Mouse (Mus musculus): Measurements from ENCODE around the gene Serpinf2. TPM values are rescaled to one million over a fixed set of nuclear protein-coding genes. Genes with fewer than 3 reads are reported as not detected.
"Not testable (repeated sequence)": the region's sequence is repeated elsewhere in the genome, so short reads cannot be mapped to it uniquely, and the experiment has no call there.

Gene Serpinf2
- polyA plus RNA-seq, 1 experiment from 2014 or later = 1.5 TPM

DNA sequence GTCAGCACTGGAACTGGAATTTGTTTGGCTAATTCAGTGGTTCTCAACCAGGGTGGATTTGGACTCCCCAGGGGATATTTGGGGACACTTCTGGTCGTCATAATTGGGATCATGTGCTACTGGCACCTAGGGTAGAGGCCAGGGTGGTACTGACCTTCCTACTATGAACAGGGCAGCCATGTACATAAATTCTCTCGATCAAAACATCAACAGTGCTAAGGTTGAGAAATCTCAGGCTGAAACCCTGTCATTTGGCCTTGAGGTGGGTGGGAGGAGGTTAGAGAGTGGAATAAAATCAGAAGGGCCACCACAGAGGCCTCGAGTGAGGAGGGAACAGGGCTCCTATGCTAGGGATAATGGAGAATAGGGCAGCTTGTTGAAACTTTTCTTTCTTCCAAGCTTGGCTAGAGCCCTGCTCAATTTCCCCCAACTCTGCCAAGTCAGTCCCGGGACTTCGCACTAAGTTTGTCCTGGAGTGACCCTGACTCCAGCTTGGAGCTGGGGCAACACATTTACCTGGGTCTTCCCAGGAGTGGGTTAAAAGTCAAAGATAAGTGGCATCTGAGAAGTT, 19.8 kb upstream of the Serpinf2 start:
- Histone ChIP-seq H3K4me3 (peak overlapping the region; percentile 85; the same call in 1 of the 2 replicates), H3K36me3 (peaks cover 9% of the 10 kb centered on the region), H3K4me2 (peak overlapping the region; percentile 91), H3K9ac (peak overlapping the region; percentile 70), H3K9me3 (no peaks in the 10 kb centered on the region), H3K27me3 (replicated peaks) (no peaks in the 10 kb centered on the region), H3K4me1 (peaks cover 42% of the 10 kb centered on the region), H3K27ac (replicated peaks) (peak overlapping the region; percentile 99)
- no peak for ATAC-seq (ENCODE audit: extremely low read depth, insufficient number of reproducible peaks, low FRiP score, low TSS enrichment)
- 75% methylated on average over 5 of the region's 5 CpGs for WGBS

DNA sequence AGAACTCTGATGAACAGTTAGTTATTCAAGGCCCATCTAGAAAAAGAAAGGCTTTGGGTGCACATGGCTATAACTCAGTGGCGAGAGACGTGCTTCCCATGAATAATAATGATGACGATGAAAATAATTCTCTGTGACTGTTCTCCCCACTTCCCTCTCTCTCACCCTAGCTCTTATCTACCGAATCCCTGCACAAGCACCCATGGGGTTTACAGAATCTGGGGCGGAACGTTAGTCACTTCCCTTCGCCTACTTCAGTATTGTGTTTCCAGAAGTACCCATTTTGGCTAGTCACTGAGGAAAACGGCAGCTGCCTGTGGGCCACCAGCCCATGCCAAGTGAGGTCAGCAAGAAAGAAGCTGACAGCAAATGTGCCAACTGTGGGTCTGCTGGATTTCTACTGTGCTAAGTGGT, 19.2 kb upstream of the Serpinf2 start:
- Histone ChIP-seq H3K4me2 (no peak overlapping the region), H3K4me3 (no peak overlapping the region), H3K27me3 (replicated peaks) (no peaks in the 10 kb centered on the region), H3K9me3 (no peaks in the 10 kb centered on the region), H3K27ac (replicated peaks) (0 out of 2 replicates have a peak overlapping the region, but pooled peaks have one; percentile 99), H3K9ac (0 out of 2 replicates have a peak overlapping the region, but pooled peaks have one; percentile 24), H3K36me3 (peaks cover 3% of the 10 kb centered on the region), H3K4me1 (peaks cover 44% of the 10 kb centered on the region)
- WGBS = 67% methylated on average over 8 of the region's 8 CpGs
- no peak for ATAC-seq (ENCODE audit: extremely low read depth, insufficient number of reproducible peaks, low FRiP score, low TSS enrichment)

DNA sequence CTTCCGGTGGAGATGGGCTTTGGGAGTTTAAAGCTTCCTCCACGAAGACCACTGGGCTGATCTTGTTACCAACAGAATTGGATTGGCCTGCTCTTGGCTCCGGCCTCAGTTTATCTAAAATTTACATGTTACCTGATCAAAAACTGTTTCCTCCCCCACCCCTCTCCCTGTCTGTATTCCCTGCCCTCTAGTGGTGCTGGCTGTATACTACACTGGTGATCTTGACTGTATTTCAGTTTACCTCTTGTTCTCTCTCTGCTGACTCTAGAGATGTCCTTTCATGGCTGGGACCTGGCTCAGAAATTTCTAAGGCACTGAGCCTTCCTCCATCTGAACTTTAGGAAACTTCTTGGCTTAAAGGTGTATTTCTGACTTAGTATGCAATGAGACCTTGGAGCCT, 18.8 kb upstream of the Serpinf2 start:
- H3K27ac ChIP-seq (replicated peaks) = 0 out of 2 replicates have a peak overlapping the region, but pooled peaks have one; percentile 99
- no peaks in the 10 kb centered on the region for H3K9me3 ChIP-seq
- H3K4me1 ChIP-seq = peaks cover 44% of the 10 kb centered on the region
- H3K9ac ChIP-seq = no peak overlapping the region
- no peaks in the 10 kb centered on the region for H3K27me3 ChIP-seq (replicated peaks)
- ATAC-seq (ENCODE audit: extremely low read depth, insufficient number of reproducible peaks, low FRiP score, low TSS enrichment) = no peak
- H3K36me3 ChIP-seq = no peaks in the 10 kb centered on the region
- WGBS = 8% methylated on average over 3 of the region's 3 CpGs
- no peak overlapping the region for H3K4me3 ChIP-seq
- peak overlapping the region; percentile 12; the same call in 1 of the 2 replicates for H3K4me2 ChIP-seq

DNA sequence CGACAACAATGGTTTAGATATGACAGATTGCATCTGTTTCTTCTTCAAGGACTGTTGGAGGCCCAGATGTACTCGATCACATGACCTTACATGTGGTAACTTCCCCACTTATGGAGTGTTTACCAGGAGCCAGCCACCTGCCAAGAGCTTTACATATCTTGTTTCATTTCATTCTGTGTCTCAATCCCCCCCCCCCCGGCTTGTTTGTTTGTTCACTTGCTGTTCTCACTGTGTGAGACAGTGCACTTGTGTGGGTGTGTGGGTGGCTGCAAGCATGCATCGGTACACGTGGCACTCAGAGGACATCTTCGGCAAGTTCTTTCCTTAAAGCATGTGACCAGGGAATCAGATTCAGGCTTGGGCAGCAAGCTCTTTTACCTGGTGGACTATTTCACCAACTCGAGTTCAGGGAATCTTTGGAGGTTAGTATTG, 17.1 kb upstream of the Serpinf2 start:
- WGBS = 81% methylated on average over 7 of the region's 7 CpGs
- H3K9ac ChIP-seq = no peak overlapping the region
- H3K36me3 ChIP-seq = peaks cover 6% of the 10 kb centered on the region; the same call in 1 of the 2 replicates
- H3K4me1 ChIP-seq = peaks cover 35% of the 10 kb centered on the region
- no peak overlapping the region for H3K4me3 ChIP-seq
- H3K9me3 ChIP-seq = no peaks in the 10 kb centered on the region
- H3K27ac ChIP-seq (replicated peaks) = no peak overlapping the region
- no peak overlapping the region for H3K4me2 ChIP-seq
- no peak for ATAC-seq (ENCODE audit: extremely low read depth, insufficient number of reproducible peaks, low FRiP score, low TSS enrichment)
- no peaks in the 10 kb centered on the region for H3K27me3 ChIP-seq (replicated peaks)

DNA sequence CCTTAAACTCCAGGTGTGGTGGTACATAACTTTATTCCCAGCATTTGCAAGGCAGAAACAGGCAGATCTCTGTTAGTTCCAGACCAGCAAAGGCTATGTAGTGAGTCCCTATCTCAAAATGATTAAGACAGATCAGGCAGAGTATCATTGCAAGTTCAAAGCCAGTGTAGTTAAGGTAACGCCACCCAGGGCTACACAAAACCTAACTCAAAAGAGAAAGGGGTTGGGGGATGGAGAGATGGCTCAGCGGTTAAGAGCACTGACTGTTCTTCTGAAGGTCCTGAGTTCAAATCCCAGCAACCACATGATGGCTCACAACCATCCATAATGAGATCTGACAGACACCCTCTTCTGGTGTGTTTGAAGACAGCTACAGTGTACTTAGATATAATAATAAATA, 16.6 kb upstream of the Serpinf2 start:
- H3K9ac ChIP-seq; H3K27me3 ChIP-seq (replicated peaks); ATAC-seq (ENCODE audit: extremely low read depth, insufficient number of reproducible peaks, low FRiP score, low TSS enrichment); H3K4me3 ChIP-seq; H3K9me3 ChIP-seq; H3K4me2 ChIP-seq; H3K27ac ChIP-seq (replicated peaks): not testable (repeated sequence)
- H3K4me1 ChIP-seq = peaks cover 39% of the 10 kb centered on the region
- WGBS = 87% methylated on average over 2 of the region's 2 CpGs
- peaks cover 11% of the 10 kb centered on the region; the same call in 1 of the 2 replicates for H3K36me3 ChIP-seq

DNA sequence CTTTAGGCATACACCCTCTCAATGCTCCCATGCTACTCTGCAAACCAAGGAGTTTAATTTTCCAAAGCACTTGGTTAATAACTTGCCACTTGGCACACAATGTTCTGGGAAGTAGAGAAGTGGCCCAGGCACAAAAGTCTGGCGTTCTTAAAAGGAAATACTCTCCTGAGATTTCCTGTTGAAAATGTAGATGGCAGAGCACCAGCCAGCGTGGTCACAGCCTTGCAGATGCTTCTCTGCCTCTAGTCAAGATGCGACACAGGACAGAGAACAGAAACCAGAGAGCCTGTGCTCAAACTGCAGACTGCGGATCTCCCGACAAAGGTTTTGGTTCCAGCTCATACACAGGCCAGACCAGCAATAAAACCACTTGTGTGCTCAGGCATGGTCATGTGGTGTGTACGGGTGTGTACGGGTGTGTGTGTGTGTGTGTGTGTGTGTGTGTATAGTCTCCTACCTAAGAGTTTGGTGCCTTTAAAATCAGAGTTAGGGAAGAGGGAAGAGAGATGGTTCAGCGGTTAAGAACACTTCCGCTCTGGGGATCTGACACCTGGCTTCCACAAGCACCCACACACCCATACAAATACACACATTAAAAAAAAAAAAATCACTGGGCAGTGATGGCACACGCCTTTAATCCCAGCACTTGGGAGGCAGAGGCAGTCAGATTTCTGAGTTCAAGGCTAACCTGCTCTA, 15.8 kb upstream of the Serpinf2 start:
- Histone ChIP-seq H3K27ac (replicated peaks) (peak overlapping the region; percentile 80), H3K4me2 (peak overlapping the region; percentile 100), H3K4me3 (peak overlapping the region; percentile 65), H3K9ac (peak overlapping the region; percentile 88), H3K36me3 (peaks cover 15% of the 10 kb centered on the region; the same call in 1 of the 2 replicates), H3K27me3 (replicated peaks) (no peaks in the 10 kb centered on the region), H3K4me1 (peaks cover 45% of the 10 kb centered on the region), H3K9me3 (no peaks in the 10 kb centered on the region)
- ATAC-seq (ENCODE audit: extremely low read depth, insufficient number of reproducible peaks, low FRiP score, low TSS enrichment) = no peak
- 73% methylated on average over 10 of the region's 10 CpGs for WGBS

DNA sequence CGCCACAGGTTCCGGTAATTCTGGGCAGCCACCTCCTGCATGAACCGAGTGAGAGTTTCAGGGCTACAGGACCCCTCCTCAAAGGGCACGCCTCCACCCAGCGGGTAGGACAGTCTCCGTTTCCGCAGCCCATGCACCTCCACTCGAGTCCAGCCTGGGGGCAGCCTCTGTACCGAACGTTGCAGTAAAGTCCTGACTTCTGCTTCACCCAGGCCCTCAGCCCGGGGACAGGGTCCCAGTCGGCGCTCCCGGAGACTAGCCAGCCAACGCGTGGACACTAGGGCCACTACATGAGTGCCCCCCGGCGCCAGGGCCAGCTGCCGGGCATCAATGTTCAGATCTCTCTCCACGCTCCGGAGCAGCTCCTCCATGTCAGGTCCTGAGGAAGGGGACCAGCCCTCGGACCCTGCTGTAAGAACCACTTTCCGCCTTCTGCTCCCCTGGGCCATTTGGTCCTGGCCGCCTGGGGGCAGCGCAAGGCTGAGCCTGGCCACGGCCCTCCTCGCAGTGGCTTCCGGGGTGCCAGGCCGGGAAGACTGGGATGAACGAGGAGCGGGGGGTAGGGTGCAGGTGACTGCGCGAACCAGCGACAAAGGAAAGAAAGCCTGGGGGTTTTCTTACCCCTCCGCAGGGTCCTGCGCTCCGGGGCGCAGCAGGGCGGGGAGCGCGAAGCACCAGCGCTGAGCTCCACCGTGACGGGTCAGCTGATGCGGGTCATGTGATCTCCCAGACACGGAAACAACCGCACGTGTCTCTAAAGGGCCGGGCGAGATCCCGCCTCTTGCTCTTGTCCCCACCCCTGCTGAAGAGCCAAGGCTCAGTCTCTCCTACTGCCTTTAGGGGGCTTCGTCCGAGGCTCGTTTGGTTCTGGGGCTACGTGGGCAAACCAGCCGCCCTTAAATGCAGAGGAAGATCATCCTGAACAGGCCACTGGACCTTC, 14.9 kb upstream of the Serpinf2 start, which contains the start of gene Wdr81:
Gene Wdr81, minus strand, starts transcription at position 727 of the 940 bp plus-strand sequence.
- peaks cover 20% of the 10 kb centered on the region for H3K36me3 ChIP-seq
- H3K4me2 ChIP-seq = peak within 1 kb of the TSS; percentile 100
- H3K9me3 ChIP-seq = no peaks in the 10 kb centered on the region
- 2% methylated on average over 56 of the region's 56 CpGs for WGBS
- H3K4me1 ChIP-seq = peaks cover 41% of the 10 kb centered on the region
- peak within 1 kb of the TSS; percentile 65 for H3K4me3 ChIP-seq
- H3K9ac ChIP-seq = peak within 1 kb of the TSS; percentile 88
- ATAC-seq (ENCODE audit: extremely low read depth, insufficient number of reproducible peaks, low FRiP score, low TSS enrichment) = peak; percentile 90
- H3K27ac ChIP-seq (replicated peaks) = peak within 1 kb of the TSS; percentile 80
- no peaks in the 10 kb centered on the region for H3K27me3 ChIP-seq (replicated peaks)

DNA sequence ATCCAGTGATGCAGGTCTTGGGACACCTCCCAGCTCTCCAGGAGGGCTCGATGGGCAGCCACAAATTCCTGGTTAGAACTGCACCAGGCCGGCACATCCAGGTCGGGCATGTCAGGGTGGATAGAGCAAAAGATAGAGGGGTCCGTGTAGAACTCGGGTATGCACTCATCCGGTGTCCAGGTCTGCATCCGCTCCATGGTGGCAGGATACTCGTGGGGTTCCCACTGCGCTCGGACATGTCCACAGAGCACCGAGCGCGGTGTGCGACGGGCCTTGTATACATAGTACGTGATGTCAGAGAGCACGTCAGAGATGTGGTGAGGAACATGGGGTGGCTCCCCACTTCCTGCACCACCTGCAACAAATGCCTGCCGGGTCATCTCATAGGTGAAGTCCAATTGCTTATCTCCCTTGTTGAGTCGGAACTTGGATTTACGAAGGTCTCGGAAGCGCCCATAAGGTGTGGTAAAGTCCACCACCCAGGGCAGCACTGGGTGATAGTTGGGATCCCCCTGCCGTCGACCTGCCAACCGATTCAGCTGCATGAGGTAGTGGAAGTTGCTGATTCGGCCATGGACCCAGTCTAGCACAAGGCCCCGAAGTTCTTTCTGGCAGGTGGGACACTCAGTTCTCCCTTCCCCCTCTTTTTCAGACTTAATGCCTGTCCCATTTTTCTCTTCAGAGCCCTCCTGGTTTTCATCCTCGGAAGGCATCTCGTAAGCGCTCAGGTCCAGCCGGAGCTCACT, 13.6 kb upstream of the Serpinf2 start:
- peak overlapping the region; percentile 100 for H3K4me2 ChIP-seq
- H3K27me3 ChIP-seq (replicated peaks) = no peaks in the 10 kb centered on the region
- H3K9me3 ChIP-seq = no peaks in the 10 kb centered on the region
- no peak for ATAC-seq (ENCODE audit: extremely low read depth, insufficient number of reproducible peaks, low FRiP score, low TSS enrichment)
- H3K36me3 ChIP-seq = peaks cover 33% of the 10 kb centered on the region
- H3K9ac ChIP-seq = peak overlapping the region; percentile 88; the same call in 1 of the 2 replicates
- WGBS = 88% methylated on average over 31 of the region's 31 CpGs
- H3K4me3 ChIP-seq = peak overlapping the region; percentile 65; the same call in 1 of the 2 replicates
- peaks cover 35% of the 10 kb centered on the region for H3K4me1 ChIP-seq
- H3K27ac ChIP-seq (replicated peaks) = no peak overlapping the region

DNA sequence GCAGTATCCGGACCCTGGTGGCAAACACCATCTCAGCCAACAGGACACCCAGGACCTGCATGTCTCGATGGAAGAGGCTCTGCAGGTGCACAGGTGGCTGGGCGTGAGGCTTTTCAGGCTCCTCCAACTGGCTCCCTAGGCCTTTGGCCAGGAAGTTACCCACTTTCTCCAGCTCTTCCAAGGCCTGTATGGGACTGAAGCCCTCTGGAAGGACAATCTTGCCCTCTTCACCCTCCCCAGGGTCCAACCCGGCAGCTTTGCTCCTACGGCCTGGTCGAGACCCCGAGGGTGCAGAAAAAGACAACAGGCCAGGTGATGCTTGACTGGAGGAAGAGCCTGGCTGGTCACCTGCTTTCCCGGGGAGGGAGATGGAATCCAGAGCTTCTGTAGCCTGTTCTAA, 12.7 kb upstream of the Serpinf2 start:
- H3K4me1 ChIP-seq = peaks cover 35% of the 10 kb centered on the region
- no peak for ATAC-seq (ENCODE audit: extremely low read depth, insufficient number of reproducible peaks, low FRiP score, low TSS enrichment)
- no peaks in the 10 kb centered on the region for H3K9me3 ChIP-seq
- no peak overlapping the region for H3K9ac ChIP-seq
- no peak overlapping the region for H3K27ac ChIP-seq (replicated peaks)
- no peak overlapping the region for H3K4me2 ChIP-seq
- 86% methylated on average over 8 of the region's 8 CpGs for WGBS
- no peaks in the 10 kb centered on the region for H3K27me3 ChIP-seq (replicated peaks)
- H3K36me3 ChIP-seq = peaks cover 42% of the 10 kb centered on the region
- H3K4me3 ChIP-seq = no peak overlapping the region

DNA sequence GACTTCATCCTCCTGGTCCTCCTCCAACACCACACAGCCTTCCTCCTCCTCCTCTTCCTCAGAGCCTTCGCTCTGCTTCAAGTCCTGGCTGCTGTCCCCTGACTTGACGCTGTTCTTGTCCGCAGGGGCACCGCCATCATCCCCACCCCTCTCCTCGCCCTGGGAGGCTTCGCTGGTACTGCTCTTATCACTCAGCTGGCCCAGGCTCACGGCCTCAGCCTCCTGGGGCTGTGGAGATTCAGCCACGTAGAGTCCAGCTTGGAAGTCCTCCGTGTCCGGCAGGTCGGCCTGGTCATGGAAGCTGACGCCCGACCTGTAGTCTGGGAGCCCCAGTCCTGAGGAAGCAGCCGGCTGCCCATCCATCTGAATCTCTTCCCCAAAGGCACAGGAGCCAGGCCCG, 11.5 kb upstream of the Serpinf2 start:
- 75% methylated on average over 15 of the region's 15 CpGs for WGBS
- Histone ChIP-seq H3K27me3 (replicated peaks) (no peaks in the 10 kb centered on the region), H3K9ac (peak overlapping the region; percentile 61), H3K4me2 (peak overlapping the region; percentile 34), H3K27ac (replicated peaks) (no peak overlapping the region), H3K9me3 (no peaks in the 10 kb centered on the region), H3K4me1 (peaks cover 35% of the 10 kb centered on the region), H3K36me3 (peaks cover 53% of the 10 kb centered on the region), H3K4me3 (0 out of 2 replicates have a peak overlapping the region, but pooled peaks have one; percentile 5)
- no peak for ATAC-seq (ENCODE audit: extremely low read depth, insufficient number of reproducible peaks, low FRiP score, low TSS enrichment)

Measured in heart, embryonic 13.5 days (tissue).